Mouse (Mus musculus) lung, postnatal 25 days (tissue): ENCODE measurements around the gene Ngfr.
A peak's percentile ranks its signal among the peaks of the same experiment; 100 is the strongest.
"Not testable (repeated sequence)": the region's sequence is repeated elsewhere in the genome, so short reads cannot be mapped to it uniquely, and the experiment has no call there.

Experiments
- DNase-seq: peaks from one replicate; pipeline ENCODE4 v3.0.0; 2022; ENCODE audit warnings: low spot score

Gene Ngfr

GRCm38 (mm10) chr11:95587423-95587951, at the start of gene Ngfr:
Gene Ngfr (minus strand): TSS chr11:95587735.
- DNase-seq, result peak; percentile 26

DNA sequence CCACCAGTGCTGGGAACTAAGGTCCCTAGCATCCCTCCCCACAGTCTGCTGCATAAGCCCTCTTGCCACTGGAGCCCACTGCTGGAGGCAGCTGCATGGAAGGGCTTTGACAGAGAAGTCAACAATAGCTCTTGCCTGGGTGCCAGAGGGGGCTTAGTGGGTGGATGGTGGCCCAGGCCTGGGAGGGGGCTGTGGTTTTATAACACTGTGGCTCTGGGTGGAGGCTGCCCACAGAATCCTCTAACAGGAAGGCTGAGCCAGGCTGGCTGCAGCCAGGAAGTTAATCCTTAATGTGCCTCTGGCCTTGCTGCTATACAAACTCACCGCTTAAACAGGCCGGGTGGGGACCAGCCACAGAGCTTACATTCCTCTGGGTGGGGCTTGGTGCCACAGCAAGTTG, 47.5 kb upstream of the Ngfr start:
- DNase-seq, result no peak

- no peak for DNase-seq
Observed at GRCm38 (mm10) chr11:95633512-95634000, 46.0 kb upstream of the Ngfr start.

DNA sequence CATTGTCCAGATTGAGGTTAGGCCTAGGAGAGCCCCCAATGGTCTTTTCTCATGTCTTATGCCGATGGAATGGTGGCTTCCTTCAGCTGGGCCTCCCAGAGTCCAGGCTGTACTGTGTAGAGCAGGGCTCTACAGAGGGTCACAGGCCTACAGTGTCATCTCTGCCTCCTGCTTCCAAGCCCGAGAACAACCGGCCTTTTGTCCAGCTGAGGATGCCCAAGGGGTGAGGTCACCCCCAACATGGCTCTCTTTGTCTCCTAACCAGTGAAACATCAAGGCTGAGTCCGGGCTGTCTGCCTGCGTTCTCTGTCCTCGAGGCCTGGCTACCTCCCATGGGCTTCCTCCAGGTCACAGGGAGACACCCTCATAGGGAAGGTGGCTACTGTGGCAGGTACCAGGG, 44.9 kb upstream of the Ngfr start:
- DNase-seq, result no peak

GRCm38 (mm10) chr11:95631301-95631700, 43.8 kb upstream of the Ngfr start:
- DNase-seq, result no peak

- no peak for DNase-seq
Observed at GRCm38 (mm10) chr11:95630558-95630957, 43.0 kb upstream of the Ngfr start.

DNA sequence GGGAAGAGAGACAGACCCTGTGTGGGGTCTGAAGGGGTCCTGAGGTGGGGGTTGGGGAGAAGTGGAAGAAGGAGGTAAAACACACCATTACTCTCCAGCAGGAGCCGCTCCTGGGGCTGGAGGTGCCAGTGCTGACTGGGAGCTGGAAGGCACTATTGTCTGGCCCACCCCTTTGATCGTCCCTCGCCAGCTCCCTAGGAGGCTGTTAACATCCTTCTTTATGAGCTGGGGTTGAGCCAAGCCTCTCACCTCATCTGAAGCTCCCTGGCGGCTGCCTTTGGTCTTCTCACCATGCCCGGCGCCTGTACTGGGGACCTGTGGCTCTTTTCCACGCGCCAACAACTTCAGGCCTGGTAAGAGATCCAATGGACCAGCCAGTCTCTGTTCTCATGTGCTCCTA, 34.9 kb upstream of the Ngfr start:
- DNase-seq, result no peak

GRCm38 (mm10) chr11:95621541-95622130, 34.1 kb upstream of the Ngfr start:
- DNase-seq, result no peak

DNA sequence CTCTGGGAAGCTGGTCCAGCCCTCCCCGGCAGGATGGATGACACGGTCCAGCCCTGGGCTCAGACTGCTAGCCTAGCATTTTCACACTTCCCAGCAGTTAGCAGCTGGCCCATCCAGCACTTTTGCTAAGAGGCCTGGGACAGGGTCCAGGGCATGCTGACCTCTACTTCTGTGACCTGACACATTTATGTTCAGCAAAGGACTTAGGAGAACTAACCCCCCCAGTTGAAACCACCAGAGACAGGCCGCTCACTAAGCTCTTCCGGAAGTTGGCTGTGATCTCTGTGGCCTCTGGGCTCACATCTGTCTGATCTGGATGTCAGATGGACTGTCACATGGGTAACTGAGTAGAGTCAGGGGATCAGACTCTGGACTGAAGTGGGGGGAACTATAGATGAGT, 33.5 kb upstream of the Ngfr start:
- no peak for DNase-seq

- no peak for DNase-seq
Observed at GRCm38 (mm10) chr11:95619886-95620444, 32.4 kb upstream of the Ngfr start.

- DNase-seq, result no peak
Observed at GRCm38 (mm10) chr11:95619081-95619480, 31.5 kb upstream of the Ngfr start.

- DNase-seq, result no peak
Observed at GRCm38 (mm10) chr11:95617785-95618465, 30.4 kb upstream of the Ngfr start.

GRCm38 (mm10) chr11:95614739-95615138, 27.2 kb upstream of the Ngfr start:
- DNase-seq, result no peak

GRCm38 (mm10) chr11:95611283-95611682, 23.7 kb upstream of the Ngfr start:
- no peak for DNase-seq

DNA sequence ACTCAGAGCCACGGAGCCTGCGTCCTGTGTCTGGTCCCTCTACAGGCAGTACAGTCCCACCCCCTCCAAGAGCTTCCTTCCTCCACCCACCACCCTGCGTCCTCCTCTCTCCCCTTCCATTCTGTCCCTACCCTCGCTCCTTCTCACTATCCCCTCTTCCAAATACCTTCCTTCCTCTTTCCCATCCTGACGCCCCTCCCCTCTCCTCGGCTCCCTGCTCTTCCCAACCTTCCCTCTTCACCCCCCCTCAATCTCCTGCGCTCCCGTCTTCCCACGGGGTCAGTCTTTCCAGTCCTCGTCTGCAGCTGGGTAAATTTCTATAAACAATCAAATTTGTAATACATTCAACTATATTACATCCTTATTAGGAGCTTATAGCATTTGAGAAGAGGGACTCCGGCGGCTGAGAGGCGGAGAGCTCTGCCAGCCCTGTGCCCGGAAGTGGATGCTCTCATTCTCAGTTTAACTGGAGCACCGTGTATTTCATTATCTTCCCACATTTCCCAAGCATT, 22.9 kb upstream of the Ngfr start:
- no peak for DNase-seq

DNA sequence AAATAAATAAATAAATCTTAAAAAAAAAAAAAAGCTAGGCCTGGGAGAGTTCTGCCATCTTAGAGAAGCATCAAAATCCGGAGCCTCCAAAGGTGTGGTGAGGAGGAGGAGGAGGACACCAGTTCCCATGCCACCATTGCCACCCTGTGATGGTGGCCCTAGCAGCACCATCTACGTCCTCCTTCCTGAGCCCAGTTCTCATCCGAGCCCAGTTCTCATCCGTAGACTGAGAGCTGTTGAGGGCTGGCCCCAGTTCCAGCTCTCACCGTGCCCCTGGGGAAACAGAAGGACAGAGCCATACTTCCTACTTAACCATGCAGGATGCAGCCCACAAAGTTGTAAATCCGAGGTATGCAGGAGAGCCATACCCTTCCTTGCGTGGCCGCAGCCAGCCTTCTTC, 22.4 kb upstream of the Ngfr start:
- no peak for DNase-seq

GRCm38 (mm10) chr11:95607286-95607685, 19.8 kb upstream of the Ngfr start:
- not testable (repeated sequence) for DNase-seq

DNA sequence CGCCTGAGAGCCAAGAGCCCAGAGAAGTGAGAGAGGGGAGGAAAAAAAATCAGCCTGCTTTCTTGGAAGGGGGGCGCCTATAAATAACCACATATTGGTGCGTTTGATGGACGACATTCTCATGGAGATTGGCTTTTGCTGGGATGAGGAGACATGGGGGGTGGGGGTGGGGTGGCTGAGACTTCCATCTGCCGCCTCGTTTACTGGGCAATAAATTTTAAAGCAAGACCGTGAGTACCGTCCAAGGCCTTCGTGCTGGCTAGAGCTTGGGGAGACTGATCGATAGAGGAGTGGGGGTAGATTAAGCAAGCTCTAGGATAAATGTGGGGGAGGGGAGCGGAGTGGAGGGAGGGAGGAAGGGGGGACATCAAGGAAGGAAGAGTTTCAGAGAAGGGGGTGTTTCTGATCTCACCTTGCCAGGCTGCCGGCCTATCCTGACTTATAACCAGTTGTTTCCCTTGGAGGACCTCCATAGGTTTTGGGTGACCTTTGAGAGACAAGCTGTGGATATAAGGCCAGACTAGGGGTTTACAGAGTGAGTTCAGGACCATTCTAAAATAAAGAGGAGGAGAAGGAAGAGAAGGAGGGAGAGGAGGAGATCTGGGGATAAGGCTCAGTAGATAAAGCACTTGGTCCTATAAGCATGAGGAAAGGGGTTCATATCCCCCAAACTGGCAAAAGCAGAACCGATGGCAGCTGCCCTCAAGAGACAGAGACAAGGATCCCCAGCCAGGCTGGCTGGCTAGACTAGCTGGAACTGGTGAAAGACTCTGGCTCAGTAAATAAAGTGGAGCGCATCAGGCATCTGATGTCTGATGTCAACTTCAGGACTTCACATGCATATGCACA, 10.9 kb upstream of the Ngfr start:
- no peak for DNase-seq

DNA sequence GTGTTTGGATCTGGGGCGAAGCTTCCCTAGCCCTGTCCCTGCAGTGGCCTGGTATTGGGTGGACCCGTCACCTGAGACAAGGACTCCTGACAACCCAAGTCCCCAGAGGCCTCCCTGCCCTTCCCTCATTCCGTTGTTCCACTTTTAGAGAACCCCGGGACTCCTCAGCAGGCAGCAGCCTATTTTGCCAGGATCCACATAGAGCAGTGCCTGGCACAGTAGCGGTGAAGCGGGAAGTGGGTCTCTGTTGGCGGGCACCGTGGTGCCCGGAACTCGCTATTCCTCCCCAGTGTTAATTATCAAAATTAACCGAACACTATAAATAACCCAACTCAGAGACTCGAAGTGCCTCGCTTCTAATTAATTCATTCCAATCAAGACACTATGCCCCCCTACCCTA, 10.2 kb upstream of the Ngfr start:
- DNase-seq, result no peak

DNA sequence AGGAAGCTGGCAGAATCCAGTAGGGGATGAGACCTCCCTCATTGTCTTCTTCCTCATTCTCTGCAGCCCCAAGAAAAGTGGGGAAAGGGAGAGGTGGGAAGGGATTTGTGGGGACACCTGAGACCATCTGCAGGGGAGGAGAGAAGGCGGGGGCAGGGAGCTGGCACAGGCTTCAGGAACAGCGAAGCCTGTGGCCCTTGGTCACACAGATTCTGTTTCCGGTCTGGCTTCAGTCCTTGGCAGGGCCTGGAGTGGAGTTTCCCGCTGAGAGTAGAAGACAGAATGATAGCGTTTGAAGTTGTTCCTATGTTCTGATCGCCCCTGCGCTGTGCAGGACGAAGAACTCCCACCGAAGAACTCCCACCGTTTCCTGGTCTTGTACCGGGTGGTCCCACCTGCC, 9.2 kb upstream of the Ngfr start:
- DNase-seq, result no peak

DNA sequence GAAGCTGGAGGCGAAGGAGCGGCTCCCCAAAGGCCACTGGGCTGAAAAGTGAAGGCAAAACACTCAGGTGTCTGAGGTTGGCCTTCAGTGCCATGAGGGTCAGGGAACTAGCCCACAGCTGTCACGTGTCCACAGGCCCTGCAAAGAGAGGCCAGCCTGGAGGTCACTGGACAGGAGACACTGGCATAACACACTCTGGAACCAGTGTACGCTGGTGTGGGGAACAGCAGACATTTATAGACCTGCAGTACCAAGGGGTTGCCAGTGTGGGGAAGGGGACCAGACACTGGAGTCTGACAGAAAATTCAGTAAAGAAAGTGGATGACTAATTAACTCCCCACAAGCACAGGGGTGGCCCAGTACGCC, 8.6 kb upstream of the Ngfr start:
- DNase-seq, result no peak

DNA sequence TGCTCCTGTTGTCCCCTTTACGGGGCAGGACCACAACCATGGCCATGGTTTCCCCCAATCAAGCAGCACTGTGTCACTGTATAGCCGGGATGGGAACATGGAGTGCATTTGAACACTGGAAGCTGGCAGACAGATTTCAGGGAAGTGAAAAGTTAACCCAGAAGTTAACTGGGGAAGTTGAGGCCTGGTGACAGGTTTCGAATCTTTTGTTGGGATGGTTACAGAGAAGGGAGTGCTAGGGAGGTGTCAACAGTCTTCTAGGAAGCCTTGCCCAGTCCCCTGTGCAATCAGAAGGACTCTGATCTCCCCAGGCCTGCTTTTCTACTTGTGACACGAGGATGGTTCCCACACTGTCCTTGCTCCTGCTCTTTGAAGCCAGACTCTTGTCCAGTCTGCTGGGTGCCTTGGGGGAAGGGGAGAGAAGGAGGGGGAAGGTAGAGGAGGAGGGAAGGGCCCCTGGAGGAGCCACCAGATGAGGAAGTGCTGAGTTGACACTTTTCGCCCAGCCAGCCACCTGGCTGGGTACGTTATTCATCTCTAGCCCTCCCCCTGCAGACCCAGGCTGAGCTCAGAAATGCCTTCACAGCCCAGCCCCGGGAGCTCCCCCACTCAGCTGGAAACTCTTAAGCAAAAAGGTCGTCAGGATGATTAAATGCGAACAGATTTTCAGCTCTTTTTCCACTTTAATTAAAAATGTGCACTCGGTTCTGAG, 8.1 kb upstream of the Ngfr start:
- DNase-seq, result no peak
